Mouse (Mus musculus) liver, embryonic 14.5 days (tissue): Measurements from ENCODE around the gene Mrpl51.

Source experiments
- CTCF ChIP-seq: IDR thresholded peaks from 2 replicates; pipeline ENCODE4 v1.5.1; 2016; ENCODE audit warnings: antibody characterized with exemption, low read depth, control low read depth
- EP300 ChIP-seq: IDR thresholded peaks from 2 replicates; pipeline ENCODE4 v1.6.1; 2016; ENCODE audit warnings: antibody characterized with exemption, low read depth

- no peak for TF ChIP-seq CTCF
- no peak for TF ChIP-seq EP300
Observed at GRCm38 (mm10) chr6:125160854-125161760, 30.5 kb upstream of the Mrpl51 start.
